Mouse (Mus musculus): ENCODE data around the gene Vmn1r22. TPM values are rescaled to one million over a fixed set of nuclear protein-coding genes. Genes with fewer than 3 reads are reported as not detected.
"Not testable (repeated sequence)": the region's sequence is repeated elsewhere in the genome, so short reads cannot be mapped to it uniquely, and the experiment has no call there.

Gene Vmn1r22
- total RNA-seq (2021): not detected in 2 replicates
- long read RNA-seq: 0 reads

DNA sequence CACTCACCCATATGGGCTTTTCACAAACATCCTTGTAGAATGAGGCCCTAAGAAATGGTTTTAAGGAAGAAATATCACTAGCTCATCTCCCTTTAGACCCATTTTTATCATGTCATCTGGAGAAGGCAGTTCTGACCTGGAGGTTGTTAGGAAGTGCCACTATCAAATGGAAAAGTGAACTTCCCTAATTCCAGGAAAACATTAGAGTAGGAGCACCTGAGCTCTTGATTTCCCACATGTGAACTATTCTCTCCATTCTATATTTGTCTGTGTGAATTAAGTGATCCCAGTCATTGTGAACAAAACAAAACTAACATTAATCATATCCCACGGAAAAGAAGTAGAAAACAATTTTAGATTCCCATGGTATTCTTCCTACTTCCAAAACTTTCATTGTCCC, at the start of gene Vmn1r22:
Vmn1r22 (minus strand) TSS at position 101 of the 400 bp plus-strand sequence.
- DNase-seq: no peak

DNA sequence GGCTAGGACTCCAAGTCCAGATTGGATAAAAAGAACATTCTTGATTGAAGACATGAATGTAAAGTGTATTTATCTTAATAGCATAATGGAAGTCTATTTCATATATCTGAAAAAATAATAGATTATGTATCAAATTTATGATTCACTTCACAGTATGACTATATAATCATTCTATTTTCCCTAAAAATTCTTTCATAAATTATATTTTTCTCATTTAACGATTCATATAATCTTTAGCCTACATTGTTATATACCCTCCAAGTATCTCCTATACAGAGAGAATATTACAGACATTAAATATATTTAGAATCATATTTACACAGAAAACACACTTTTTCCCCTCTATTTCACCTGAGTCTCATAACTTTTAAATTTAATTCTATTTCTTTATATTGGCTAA, 18.9 kb upstream of the Vmn1r22 start, which contains the start of gene Vmn1r23:
Vmn1r23 (minus strand) TSS at position 101 of the 400 bp plus-strand sequence.
- DNase-seq: no peak

DNA sequence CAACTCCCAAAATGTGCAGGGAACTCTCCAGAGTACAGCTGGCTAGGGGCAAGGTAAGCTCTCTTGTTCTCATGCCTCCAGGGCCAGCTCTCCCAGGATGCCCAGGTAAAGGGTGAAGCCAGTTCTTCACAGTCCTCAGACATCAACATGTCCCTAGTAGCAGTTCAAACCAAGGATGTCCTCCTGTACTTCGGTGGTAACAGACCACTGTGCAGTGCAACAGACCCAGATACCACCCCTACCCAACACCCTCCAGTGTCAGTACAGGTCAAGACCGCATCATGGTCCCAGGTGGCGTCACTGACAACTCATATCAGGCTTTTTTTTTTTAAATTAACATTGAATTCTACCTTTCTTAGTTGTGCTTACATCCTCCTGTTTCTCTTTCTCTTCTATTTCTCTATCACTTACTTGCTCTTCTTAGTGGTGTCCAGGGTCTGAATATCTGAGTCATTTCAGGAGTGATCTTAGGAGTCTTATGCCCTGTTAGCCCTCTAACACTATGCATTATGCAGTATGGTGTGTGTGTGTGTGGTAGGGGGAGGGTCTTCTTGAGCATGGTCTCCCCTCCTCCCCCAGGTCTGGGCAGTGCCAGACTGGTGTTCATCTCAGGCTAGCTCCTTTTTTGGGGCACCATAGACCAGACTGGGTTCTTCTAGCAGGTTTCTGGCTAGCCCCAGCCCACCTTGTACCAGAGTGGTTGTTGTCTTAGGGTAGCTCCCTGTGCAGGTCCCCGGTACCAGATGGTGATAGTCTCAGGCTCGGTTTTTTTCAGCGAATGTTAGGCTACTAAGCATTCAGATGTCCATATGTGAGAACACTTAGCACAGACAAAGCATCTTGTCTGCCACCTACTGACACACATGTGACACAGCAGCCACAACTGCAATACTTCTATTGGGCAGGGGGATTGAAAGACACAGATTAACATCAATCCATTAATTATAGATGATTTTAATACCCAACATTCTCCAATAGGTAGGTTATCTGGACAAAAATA, 48.5 kb downstream of the Vmn1r22 start:
- DNase-seq: no peak

DNA sequence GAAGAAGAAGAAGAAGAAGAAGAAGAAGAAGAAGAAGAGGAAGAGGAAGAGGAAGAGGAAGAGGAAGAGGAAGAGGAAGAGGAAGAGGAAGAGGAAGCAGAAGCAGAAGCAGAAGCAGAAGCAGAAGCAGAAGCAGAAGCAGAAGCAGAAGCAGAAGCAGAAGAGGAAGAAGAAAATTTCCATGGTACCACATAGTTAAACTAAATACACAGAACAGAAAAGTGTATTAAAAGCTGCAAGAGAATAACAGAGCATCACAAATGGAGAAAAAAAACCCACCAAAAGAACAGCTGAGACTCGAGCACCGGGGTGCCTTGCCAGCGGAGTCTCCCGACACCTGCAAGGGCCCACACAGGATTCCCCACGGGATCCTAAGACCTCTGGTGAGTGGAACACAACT, 56.7 kb downstream of the Vmn1r22 start:
- DNase-seq: not testable (repeated sequence)

DNA sequence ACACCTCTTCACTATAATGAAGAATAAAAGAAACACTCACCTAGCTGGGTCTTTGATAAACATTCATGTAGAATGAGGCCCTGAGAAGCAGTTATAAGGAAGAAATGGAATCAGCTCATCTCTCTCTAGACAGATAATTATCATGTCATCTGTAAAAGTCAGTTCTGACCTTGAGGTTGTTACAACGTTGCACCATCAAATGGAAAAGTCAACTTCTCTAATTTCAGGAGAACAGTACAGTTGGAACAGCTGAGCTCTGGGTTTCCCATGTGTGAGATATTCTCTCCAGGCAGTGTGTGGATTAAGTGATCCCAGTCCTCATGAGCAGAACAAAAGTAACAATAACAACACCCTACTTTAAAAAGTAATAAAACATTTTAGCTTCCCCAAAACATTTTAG, 57.5 kb downstream of the Vmn1r22 start, which contains the start of gene Vmn1r21:
Vmn1r21 (minus strand) TSS at position 58 of the 400 bp plus-strand sequence.
- no peak for DNase-seq

Other genes starting within 250 kb of the Vmn1r22 start
- 15.5 and 16.2 TPM in 2 replicates for gene Pyurf, start 215.9 kb downstream of the Vmn1r22 start, total RNA-seq (2021)
- 13.7 and 19.8 TPM in 2 replicates for gene Lancl2, start 205.5 kb downstream of the Vmn1r22 start, total RNA-seq (2021)
- 14.8 and 16.2 TPM in 2 replicates for gene Vopp1, start 82.9 kb downstream of the Vmn1r22 start, total RNA-seq (2021)
- not detected in 2 replicates for gene Vmn1r21, start 57.7 kb downstream of the Vmn1r22 start, total RNA-seq (2021)
- not detected in 2 replicates for gene Vmn1r23, start 18.8 kb upstream of the Vmn1r22 start, total RNA-seq (2021)
- gene Vmn1r24, start 53.5 kb upstream of the Vmn1r22 start, total RNA-seq (2021): not detected in 2 replicates
- gene Vmn1r25, start 72.8 kb upstream of the Vmn1r22 start, total RNA-seq (2021): not detected in 2 replicates
- gene Vmn1r26, start 107.1 kb upstream of the Vmn1r22 start, total RNA-seq (2021): not detected in 2 replicates

Measured in adrenal gland, postnatal 25 days (tissue).